In the genomic region with DNA sequence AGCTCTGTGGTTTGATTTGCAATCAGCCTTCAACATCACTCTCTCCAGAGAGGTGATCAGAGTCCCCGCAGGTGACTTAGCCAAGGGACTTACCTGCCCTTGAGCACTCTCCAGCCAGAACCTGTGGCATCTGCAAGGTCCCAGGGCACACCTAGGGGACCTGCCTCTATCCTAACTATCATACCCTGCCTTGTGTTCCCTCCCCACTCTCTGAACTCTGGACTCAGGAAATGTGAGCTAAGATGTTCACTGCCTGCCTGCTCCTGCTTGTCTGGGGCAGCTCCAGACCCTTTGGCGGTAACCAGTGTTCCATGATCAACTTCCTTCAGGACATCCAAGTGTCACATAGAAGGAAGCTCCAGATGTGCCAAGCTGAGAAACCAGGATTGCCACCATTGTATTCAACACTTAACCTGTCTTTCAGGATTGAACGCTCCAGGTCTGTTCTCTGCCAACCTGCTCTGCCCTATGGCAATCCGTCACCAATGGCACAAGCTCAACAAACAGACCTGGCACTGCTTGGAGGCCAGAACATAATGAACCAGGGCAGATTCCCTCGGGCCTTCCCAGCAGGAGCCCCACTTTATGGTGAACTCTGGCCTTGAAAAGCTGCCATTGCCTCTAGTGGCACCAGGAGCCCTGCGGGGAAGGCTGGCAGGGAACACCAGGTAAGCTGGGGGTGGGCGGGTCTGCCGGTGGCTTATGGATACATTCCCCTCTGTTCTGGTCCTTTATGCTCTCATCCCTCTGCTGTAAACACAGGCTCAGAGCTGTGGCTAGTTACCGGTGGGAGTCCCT, we compare ENCODE assay signal across 13 mouse cellular contexts.
A peak's percentile ranks its signal among the peaks of the same experiment; 100 is the strongest.
DNase-seq lines count a peak whose midpoint lies in the region; ATAC-seq lines count a peak whose summit lies in the region.
"Had no signal": no experiment of that assay in that cellular context is flagged by ENCODE, and none has a peak within 500 bp of the region (broad histone marks: within the 10 kb centered on the region; RNA-seq: fewer than 3 reads in every experiment).

No protein-coding gene starts in this region.

- no peaks in the 10 kb centered on the region for H3K9me3 ChIP-seq in midbrain, embryonic 10.5 days (replicated peaks)
- no peaks in the 10 kb centered on the region for H3K9me3 ChIP-seq in midbrain, embryonic 15.5 days
- H3K9me3 ChIP-seq in limb, embryonic 12.5 days, result no peaks in the 10 kb centered on the region
- H3K9me3 ChIP-seq: embryonic facial prominence, embryonic 15.5 days; liver, embryonic 12.5 days had no signal

- H3K36me3 ChIP-seq in midbrain, embryonic 10.5 days, result no peaks in the 10 kb centered on the region
- no peaks in the 10 kb centered on the region for H3K36me3 ChIP-seq in midbrain, embryonic 15.5 days (replicated peaks)
- H3K36me3 ChIP-seq in limb, embryonic 12.5 days, result no peaks in the 10 kb centered on the region
- H3K36me3 ChIP-seq: embryonic facial prominence, embryonic 15.5 days; liver, embryonic 12.5 days had no signal

- 0 out of 2 replicates have a peak overlapping the region, but pooled peaks have one; percentile 4 for H3K27ac ChIP-seq in midbrain, embryonic 10.5 days (replicated peaks)
- H3K27ac ChIP-seq in midbrain, embryonic 15.5 days, result no peak overlapping the region
- peak overlapping the region; percentile 35; the same call in 1 of the 2 replicates for H3K27ac ChIP-seq in limb, embryonic 12.5 days
- H3K27ac ChIP-seq: embryonic facial prominence, embryonic 15.5 days; liver, embryonic 12.5 days had no signal

- no peak overlapping the region for H3K9ac ChIP-seq in midbrain, embryonic 15.5 days
- no peak overlapping the region for H3K9ac ChIP-seq in limb, embryonic 12.5 days (replicated peaks)
- H3K9ac ChIP-seq: embryonic facial prominence, embryonic 15.5 days; liver, embryonic 12.5 days had no signal

- H3K4me2 ChIP-seq in midbrain, embryonic 15.5 days, result no peak overlapping the region
- no peak overlapping the region for H3K4me2 ChIP-seq in limb, embryonic 12.5 days
- H3K4me2 ChIP-seq: embryonic facial prominence, embryonic 15.5 days; liver, embryonic 12.5 days had no signal

- H3K4me1 ChIP-seq in midbrain, embryonic 10.5 days, result peaks cover 31% of the 10 kb centered on the region
- peaks cover 16% of the 10 kb centered on the region for H3K4me1 ChIP-seq in midbrain, embryonic 15.5 days
- H3K4me1 ChIP-seq in limb, embryonic 12.5 days (replicated peaks), result peaks cover 19% of the 10 kb centered on the region
- H3K4me1 ChIP-seq: liver, embryonic 12.5 days had no signal

- ATAC-seq in midbrain, embryonic 15.5 days (replicated peaks), result no peak
- no peak for ATAC-seq in limb, embryonic 12.5 days (ENCODE audit: insufficient number of reproducible peaks, insufficient read depth, low FRiP score, low TSS enrichment, low read depth)
- ATAC-seq in CD4-positive, CD25-positive, alpha-beta regulatory T cell, adult 4 months, result no peak
- ATAC-seq: liver, embryonic 12.5 days had no signal

- peak; percentile 22 to 65 for DNase-seq in adrenal gland, adult (ENCODE audit: inconsistent age in 2 of 2, low spot score in 1 of 2)
- no peak for DNase-seq in adrenal gland, postnatal 4 days (ENCODE audit: low spot score in 2 of 2)
- DNase-seq in midbrain, embryonic 10.5 days (ENCODE audit: low spot score), result no peak
- peak; percentile 36 for DNase-seq in cerebellum, adult 9-11 months
- no peak for DNase-seq in thymus, postnatal 36 days
- DNase-seq: gastrocnemius, postnatal 36 days; lung, postnatal 4 days; right cerebral cortex, postnatal 4 days had no signal

- 78% methylated on average over 9 of the region's 9 CpGs for WGBS in midbrain, embryonic 10.5 days
- whole genome bisulfite sequencing in midbrain, embryonic 15.5 days, result 66% methylated on average over 9 of the region's 9 CpGs
- 62% methylated on average over 9 of the region's 9 CpGs for WGBS in limb, embryonic 12.5 days

- H3K4me3 ChIP-seq in midbrain, embryonic 10.5 days, result no peak overlapping the region
- no peak overlapping the region for H3K4me3 ChIP-seq in midbrain, embryonic 15.5 days
- no peak overlapping the region for H3K4me3 ChIP-seq in limb, embryonic 12.5 days (replicated peaks)
- H3K4me3 ChIP-seq: embryonic facial prominence, embryonic 15.5 days; liver, embryonic 12.5 days had no signal

- peaks cover 17% of the 10 kb centered on the region; the same call in 1 of the 2 replicates for H3K27me3 ChIP-seq in midbrain, embryonic 10.5 days (ENCODE audit: low read depth, poor library complexity, severe bottlenecking)
- 0 out of 2 replicates have a peak, but pooled peaks cover 5% of the 10 kb centered on the region for H3K27me3 ChIP-seq in midbrain, embryonic 15.5 days (replicated peaks)
- H3K27me3 ChIP-seq in limb, embryonic 12.5 days, result peaks cover 12% of the 10 kb centered on the region; the same call in 1 of the 2 replicates

Comparison
In these comparisons a context has a peak if more than half of its experiments do, and no peak if none do; other contexts are left out.
1. DNase-seq: peak in adrenal gland, adult (2 of 2) and cerebellum, adult 9-11 months (single experiment); none in adrenal gland, postnatal 4 days (0 of 2), midbrain, embryonic 10.5 days (single experiment) and thymus, postnatal 36 days (0 of 2).